In the genomic region with DNA sequence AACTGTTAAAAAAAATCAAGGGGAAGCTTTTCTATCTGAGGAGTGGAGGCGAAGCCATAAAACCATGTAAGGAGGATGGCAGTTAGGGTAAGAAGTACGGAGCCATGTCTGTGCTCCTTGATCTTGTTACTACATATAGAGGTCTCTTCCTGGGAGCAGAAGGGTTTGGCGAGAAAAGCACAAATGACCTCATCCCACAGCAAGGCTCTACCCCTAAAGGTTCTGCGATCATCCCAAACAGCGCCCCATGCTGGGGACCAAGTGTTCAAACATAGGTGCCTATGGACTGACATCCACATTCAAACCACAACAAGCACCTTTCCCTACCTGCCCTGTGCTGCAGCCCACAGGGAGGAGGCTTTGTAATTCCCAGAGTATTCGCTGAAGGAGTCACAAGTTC, we compare ENCODE assay signal across 10 mouse cellular contexts. TPM values are rescaled to one million over a fixed set of nuclear protein-coding genes. Genes with fewer than 3 reads are reported as not detected.
A peak's percentile ranks its signal among the peaks of the same experiment; 100 is the strongest.
DNase-seq lines count a peak whose midpoint lies in the region; ATAC-seq and TF ChIP-seq lines count a peak whose summit lies in the region.
"Had no signal": no experiment of that assay in that cellular context is flagged by ENCODE, and none has a peak within 500 bp of the region (broad histone marks: within the 10 kb centered on the region; RNA-seq: fewer than 3 reads in every experiment).

No protein-coding gene starts in this region.

- DNase-seq in gastrocnemius, adult 2 months: peak; percentile 58
- no peak for DNase-seq in gastrocnemius, adult 8-10 months (ENCODE audit: low spot score in 2 of 2)
- DNase-seq in MEL (ENCODE audit: low read depth, low spot score): peak; percentile 45
- peak; percentile 36 to 51 for DNase-seq in heart, postnatal 36 days
- peak; percentile 44 to 63 for DNase-seq in kidney, postnatal 25 days
- no peak for DNase-seq in midbrain, embryonic 11.5 days (ENCODE audit: low spot score, missing footprints)
- DNase-seq in testis, postnatal 10 days (ENCODE audit: low spot score): peak; percentile 80

- WGBS in embryonic facial prominence, embryonic 12.5 days: 41% methylated on average over 6 of the region's 6 CpGs
- WGBS in midbrain, embryonic 11.5 days: 49% methylated on average over 6 of the region's 6 CpGs

- no peak overlapping the region for H3K9ac ChIP-seq in MEL (ENCODE audit: control insufficient read depth, low read depth, low read length, poor library complexity, severe bottlenecking)
- no peak overlapping the region for H3K9ac ChIP-seq in embryonic facial prominence, embryonic 12.5 days
- H3K9ac ChIP-seq in midbrain, embryonic 11.5 days (ENCODE audit: low read length): 0 out of 2 replicates have a peak overlapping the region, but pooled peaks have one; percentile 13

- no peaks in the 10 kb centered on the region for H3K79me2 ChIP-seq in MEL (ENCODE audit: control insufficient read depth, insufficient read depth, low read length, poor library complexity)

- peak; percentile 21; the same call in 1 of the 2 replicates for TF ChIP-seq CTCF in gastrocnemius, adult 2 months (IDR thresholded peaks at IDR 0.05)
- peak in 2 of 3 experiments; percentile 29 to 38; a peak in 5 of 6 replicates for TF ChIP-seq CTCF in MEL (IDR thresholded peaks at IDR 0.05 in 2 of 3, conservative IDR thresholded peaks at IDR 0.05 in 1 of 3; ENCODE audit: control insufficient read depth in 1 of 3, insufficient read depth in 1 of 3, low read depth in 2 of 3, low read length in 3 of 3, poor library complexity in 1 of 3, severe bottlenecking in 1 of 3)

- H3K27me3 ChIP-seq in MEL (ENCODE audit: control insufficient read depth in 1 of 2, insufficient read depth in 2 of 2, low read length in 2 of 2): no peaks in the 10 kb centered on the region; a peak in 1 of 4 replicates
- no peaks in the 10 kb centered on the region for H3K27me3 ChIP-seq in embryonic facial prominence, embryonic 12.5 days
- H3K27me3 ChIP-seq in midbrain, embryonic 11.5 days (ENCODE audit: control insufficient read depth, insufficient read depth, low read length): no peaks in the 10 kb centered on the region

- no peak for TF ChIP-seq RAD21 in MEL (IDR thresholded peaks at IDR 0.05; ENCODE audit: low read depth, low read length)

- H3K36me3 ChIP-seq in MEL (ENCODE audit: control insufficient read depth in 1 of 2, insufficient read depth in 2 of 2, low read length in 2 of 2): no peaks in the 10 kb centered on the region
- no peaks in the 10 kb centered on the region for H3K36me3 ChIP-seq in embryonic facial prominence, embryonic 12.5 days
- H3K36me3 ChIP-seq in midbrain, embryonic 11.5 days (ENCODE audit: control insufficient read depth, insufficient read depth, low read length): no peaks in the 10 kb centered on the region

- TF ChIP-seq EP300 in MEL (IDR thresholded peaks at IDR 0.05; ENCODE audit: low read depth in 1 of 2, low read length in 2 of 2): no peak

- intact Hi-C loops in gastrocnemius, adult 2 months (cut with DNase I): loop anchor here (1.0 to 5.0 kb wide), 2 partner anchors 23 to 208 kb away; no protein-coding TSS in a partner anchor
- intact Hi-C loops in heart, postnatal 36 days (cut with DNase I): loop anchor here (2.0 to 10.0 kb wide), 2 partner anchors 44 to 210 kb away; no protein-coding TSS in a partner anchor

- peak overlapping the region; percentile 71 for H3K27ac ChIP-seq in gastrocnemius, adult 2 months
- H3K27ac ChIP-seq in MEL (ENCODE audit: control insufficient read depth, low read depth, low read length): no peak overlapping the region
- H3K27ac ChIP-seq in embryonic facial prominence, embryonic 12.5 days: no peak overlapping the region
- no peak overlapping the region for H3K27ac ChIP-seq in midbrain, embryonic 11.5 days (ENCODE audit: low read depth, low read length)

- peaks cover 0 to 6% of the 10 kb centered on the region in 2 experiments; a peak in 1 of 4 replicates for H3K4me1 ChIP-seq in MEL (ENCODE audit: control insufficient read depth in 1 of 2, insufficient read depth in 2 of 2, low read length in 2 of 2)
- H3K4me1 ChIP-seq in embryonic facial prominence, embryonic 12.5 days: no peaks in the 10 kb centered on the region
- no peaks in the 10 kb centered on the region for H3K4me1 ChIP-seq in midbrain, embryonic 11.5 days (ENCODE audit: control insufficient read depth, insufficient read depth, low read length)

- peak overlapping the region; percentile 4; the same call in 1 of the 2 replicates for H3K4me2 ChIP-seq in embryonic facial prominence, embryonic 12.5 days (replicated peaks)
- peak overlapping the region; percentile 22 for H3K4me2 ChIP-seq in midbrain, embryonic 11.5 days

- no peak for TF ChIP-seq POLR2A in MEL (IDR thresholded peaks at IDR 0.05; ENCODE audit: control insufficient read depth in 1 of 2, insufficient read depth in 1 of 2, low read depth in 1 of 2, low read length in 2 of 2, poor library complexity in 1 of 2)

- no peak for ATAC-seq in embryonic facial prominence, embryonic 12.5 days (ENCODE audit: insufficient number of reproducible peaks, insufficient read depth, low FRiP score, low TSS enrichment)
- ATAC-seq in midbrain, embryonic 11.5 days (ENCODE audit: low FRiP score): peak; percentile 70; the same call in 1 of the 2 replicates

- H3K4me3 ChIP-seq in gastrocnemius, adult 2 months: peak overlapping the region; percentile 65
- H3K4me3 ChIP-seq in MEL (ENCODE audit: control insufficient read depth in 1 of 2, insufficient read depth in 1 of 2, low read depth in 2 of 2, low read length in 2 of 2): peak overlapping the region in 1 of 2 experiments; percentile 22; a peak in 2 of 4 replicates
- no peak overlapping the region for H3K4me3 ChIP-seq in embryonic facial prominence, embryonic 12.5 days
- no peak overlapping the region for H3K4me3 ChIP-seq in midbrain, embryonic 11.5 days (ENCODE audit: low read depth, low read length)

- H3K9me3 ChIP-seq in MEL (replicated peaks; ENCODE audit: insufficient read depth, low read length): no peaks in the 10 kb centered on the region
- no peaks in the 10 kb centered on the region for H3K9me3 ChIP-seq in embryonic facial prominence, embryonic 12.5 days
- no peaks in the 10 kb centered on the region for H3K9me3 ChIP-seq in midbrain, embryonic 11.5 days (ENCODE audit: control insufficient read depth, low read length)

TF ChIP-seq in MEL, 35 proteins besides CTCF, POLR2A, EP300 and RAD21:
- TF ChIP-seq ZNF384 (IDR thresholded peaks at IDR 0.05; ENCODE audit: low read depth, low read length): no peak
- no peak for TF ChIP-seq POLR2AphosphoS2 (IDR thresholded peaks at IDR 0.05; ENCODE audit: low read length)
- no peak for TF ChIP-seq ELF1 (IDR thresholded peaks at IDR 0.05; ENCODE audit: low read depth, low read length)
- no peak for TF ChIP-seq RCOR1 (IDR thresholded peaks at IDR 0.05; ENCODE audit: low read depth, low read length)
- no peak for TF ChIP-seq ETS1 (IDR thresholded peaks at IDR 0.05; ENCODE audit: low read depth, low read length)
- no peak for TF ChIP-seq SIN3A (IDR thresholded peaks at IDR 0.05; ENCODE audit: low read length)
- no peak for TF ChIP-seq POLR2AphosphoS5 (IDR thresholded peaks at IDR 0.05; ENCODE audit: borderline replicate concordance, low read depth, low read length)
- no peak for TF ChIP-seq CHD1 (IDR thresholded peaks at IDR 0.05; ENCODE audit: low read depth, low read length)
- no peak for TF ChIP-seq TAL1 (IDR thresholded peaks at IDR 0.05; ENCODE audit: low read length)
- TF ChIP-seq MAFK (IDR thresholded peaks at IDR 0.05; ENCODE audit: borderline replicate concordance, low read depth, low read length): no peak
- TF ChIP-seq TCF12 (IDR thresholded peaks at IDR 0.05; ENCODE audit: low read depth, low read length): no peak
- no peak for TF ChIP-seq TBP (IDR thresholded peaks at IDR 0.05; ENCODE audit: low read depth, low read length)
- no peak for TF ChIP-seq MEF2A (IDR thresholded peaks at IDR 0.05; ENCODE audit: extremely low read depth, insufficient replicate concordance, low read depth, low read length, poor library complexity, severe bottlenecking)
- no peak for TF ChIP-seq KAT2A (conservative IDR thresholded peaks at IDR 0.05; ENCODE audit: low read depth, low read length)

RNA-seq across cellular contexts. Expression of a gene that starts 21.8 kb away (rescaled TPM):
- under 1 TPM; 0.45 to 0.92 TPM for total RNA-seq in gastrocnemius, adult 2 months (2021)
- total RNA-seq in gastrocnemius, adult 8-10 months (2022): under 1 TPM; 0.22 to 0.49 (median 0.26) TPM
- not detected in 2 replicates for total RNA-seq in MEL (2012; rRNA removed)
- polyA plus RNA-seq in MEL (2012; ENCODE audit: insufficient read depth in 1 of 2, insufficient read length in 2 of 2, low read depth in 1 of 2, low replicate concordance in 2 of 2, missing spikeins in 1 of 2): not detected
- not detected in 2 replicates for polyA plus RNA-seq in embryonic facial prominence, embryonic 12.5 days (2016; fragmentation: Nextera tagmentation; extraction: Ambion mirVana)
- total RNA-seq in heart, postnatal 36 days (2021): 1 to 10 TPM; 1.4 to 1.6 TPM
- polyA plus RNA-seq in midbrain, embryonic 11.5 days (2014; fragmentation: Nextera tagmentation; extraction: Ambion mirVana): not detected in 2 replicates
- total RNA-seq: ES-E14 had no signal

RNA-seq across cellular contexts. Expression of a gene that starts 38.3 kb away (rescaled TPM):
- total RNA-seq in gastrocnemius, adult 2 months (2021): not detected
- not detected for total RNA-seq in gastrocnemius, adult 8-10 months (2022)
- total RNA-seq in MEL (2012; rRNA removed): not detected in 2 replicates
- not detected for polyA plus RNA-seq in MEL (2012; ENCODE audit: insufficient read depth in 1 of 2, insufficient read length in 2 of 2, low read depth in 1 of 2, low replicate concordance in 2 of 2, missing spikeins in 1 of 2)
- polyA plus RNA-seq in embryonic facial prominence, embryonic 12.5 days (2016; fragmentation: Nextera tagmentation; extraction: Ambion mirVana): not detected in 2 replicates
- not detected for total RNA-seq in heart, postnatal 36 days (2021)
- polyA plus RNA-seq in midbrain, embryonic 11.5 days (2014; fragmentation: Nextera tagmentation; extraction: Ambion mirVana): not detected in 2 replicates
- total RNA-seq: ES-E14 had no signal
- polyA plus RNA-seq: gonadal fat pad, adult 2 months had no signal

RNA-seq across cellular contexts. Expression of a gene that starts 40.7 kb away (rescaled TPM):
- total RNA-seq in gastrocnemius, adult 2 months (2021): 10 to 100 TPM; 29.8 to 38.6 TPM
- 10 to 100 TPM; 15.5 to 25.7 (median 19.9) TPM for total RNA-seq in gastrocnemius, adult 8-10 months (2022)
- total RNA-seq in MEL (2012; rRNA removed): 0.10 and 0.50 TPM in 2 replicates
- under 1 TPM in 1 of 2 experiments, not detected in 1; 0.95 TPM for polyA plus RNA-seq in MEL (2012; ENCODE audit: insufficient read depth in 1 of 2, insufficient read length in 2 of 2, low read depth in 1 of 2, low replicate concordance in 2 of 2, missing spikeins in 1 of 2)
- 0.60 and 0.69 TPM in 2 replicates for polyA plus RNA-seq in embryonic facial prominence, embryonic 12.5 days (2016; fragmentation: Nextera tagmentation; extraction: Ambion mirVana)
- total RNA-seq in heart, postnatal 36 days (2021): 10 to 100 TPM; 27.3 to 27.9 TPM
- polyA plus RNA-seq in midbrain, embryonic 11.5 days (2014; fragmentation: Nextera tagmentation; extraction: Ambion mirVana): 0.26 and 0.87 TPM in 2 replicates

Comparison
In these comparisons a context has a peak if more than half of its experiments do, and no peak if none do; other contexts are left out.
1. DNase-seq: peak in gastrocnemius, adult 2 months (single experiment), MEL (single experiment), heart, postnatal 36 days (2 of 2), kidney, postnatal 25 days (2 of 2) and testis, postnatal 10 days (single experiment); none in gastrocnemius, adult 8-10 months (0 of 2) and midbrain, embryonic 11.5 days (single experiment).
2. RNA of a gene that starts 40.7 kb away (total RNA-seq): 29.8 to 38.6 TPM in gastrocnemius, adult 2 months, 27.3 to 27.9 TPM in heart, postnatal 36 days and 15.5 to 25.7 TPM in gastrocnemius, adult 8-10 months; 0.10 to 0.50 TPM in MEL; every median in the first group is over 10 times any median in the second.